Mouse (Mus musculus): ENCODE results near the gene Chrd. TPM values are rescaled to one million over a fixed set of nuclear protein-coding genes. Genes with fewer than 3 reads are reported as not detected.

Gene Chrd
- polyA plus RNA-seq, 1 experiment, result 1.1 TPM

DNA sequence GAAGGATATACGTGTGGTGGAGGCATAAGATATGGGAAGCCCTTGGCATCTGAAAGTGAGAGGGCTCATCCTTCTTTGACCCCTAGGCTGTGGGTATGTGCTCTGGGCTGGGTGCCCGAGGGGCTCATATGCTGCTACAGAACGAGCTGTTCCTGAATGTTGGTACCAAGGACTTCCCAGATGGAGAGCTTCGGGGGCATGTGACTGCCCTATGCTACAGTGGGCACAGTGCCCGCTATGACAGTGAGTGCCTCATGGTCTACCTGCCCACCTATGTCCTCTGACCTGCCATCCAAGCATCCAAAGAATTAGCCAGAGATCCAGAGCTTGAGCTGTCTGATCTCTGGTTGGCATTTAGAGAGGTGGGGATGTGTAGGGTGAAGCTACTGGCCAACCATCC is 3.9 kb downstream of the Chrd start:
- TF ChIP-seq POLR2A (IDR thresholded peaks at IDR 0.05; ENCODE audit: insufficient read depth, low read length) (no peak), CTCF (IDR thresholded peaks at IDR 0.05; ENCODE audit: low read depth, low read length) (no peak)
- Histone ChIP-seq H3K4me1 (ENCODE audit: control insufficient read depth, insufficient read depth, low read length) (peaks cover under 1% of the 10 kb centered on the region), H3K36me3 (ENCODE audit: control insufficient read depth, insufficient read depth, low read length, poor library complexity, severe bottlenecking) (no peaks in the 10 kb centered on the region), H3K27ac (ENCODE audit: insufficient read depth, low read length) (no peak overlapping the region), H3K4me3 (ENCODE audit: low read depth, low read length) (no peak overlapping the region), H3K9me3 (replicated peaks; ENCODE audit: control insufficient read depth, insufficient read depth, low read length, poor library complexity, severe bottlenecking) (no peaks in the 10 kb centered on the region), H3K27me3 (ENCODE audit: control insufficient read depth, insufficient read depth, low read length, poor library complexity, severe bottlenecking) (peaks cover 3% of the 10 kb centered on the region; the same call in 1 of the 2 replicates), H3K9ac (ENCODE audit: low read depth, poor library complexity, severe bottlenecking) (no peak overlapping the region)

DNA sequence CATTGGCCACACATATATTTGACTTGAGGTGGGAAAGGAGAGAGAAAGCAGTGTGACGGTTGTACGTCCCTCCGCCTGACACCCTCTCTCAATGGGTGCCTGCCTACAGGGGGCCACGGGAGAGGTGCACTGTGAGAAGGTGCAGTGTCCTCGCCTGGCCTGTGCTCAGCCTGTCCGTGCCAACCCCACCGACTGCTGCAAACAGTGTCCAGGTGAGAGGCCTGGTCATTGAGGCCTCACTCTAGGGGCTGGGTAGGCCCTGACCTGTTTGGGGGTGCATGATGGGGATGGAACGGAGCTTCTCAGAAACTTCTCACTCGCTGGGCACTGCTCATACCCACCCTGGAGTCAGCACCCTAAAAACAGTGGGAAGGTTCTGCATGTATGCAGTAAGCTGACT is 6.9 kb downstream of the Chrd start:
- no peaks in the 10 kb centered on the region for H3K36me3 ChIP-seq (ENCODE audit: control insufficient read depth, insufficient read depth, low read length, poor library complexity, severe bottlenecking)
- no peaks in the 10 kb centered on the region for H3K4me1 ChIP-seq (ENCODE audit: control insufficient read depth, insufficient read depth, low read length)
- no peak overlapping the region for H3K9ac ChIP-seq (ENCODE audit: low read depth, poor library complexity, severe bottlenecking)
- H3K4me3 ChIP-seq (ENCODE audit: low read depth, low read length), result no peak overlapping the region
- H3K27ac ChIP-seq (ENCODE audit: insufficient read depth, low read length), result no peak overlapping the region
- H3K27me3 ChIP-seq (ENCODE audit: control insufficient read depth, insufficient read depth, low read length, poor library complexity, severe bottlenecking), result no peaks in the 10 kb centered on the region
- H3K9me3 ChIP-seq (replicated peaks; ENCODE audit: control insufficient read depth, insufficient read depth, low read length, poor library complexity, severe bottlenecking), result no peaks in the 10 kb centered on the region
- TF ChIP-seq POLR2A (IDR thresholded peaks at IDR 0.05; ENCODE audit: insufficient read depth, low read length) (no peak), CTCF (IDR thresholded peaks at IDR 0.05; ENCODE audit: low read depth, low read length) (no peak)

DNA sequence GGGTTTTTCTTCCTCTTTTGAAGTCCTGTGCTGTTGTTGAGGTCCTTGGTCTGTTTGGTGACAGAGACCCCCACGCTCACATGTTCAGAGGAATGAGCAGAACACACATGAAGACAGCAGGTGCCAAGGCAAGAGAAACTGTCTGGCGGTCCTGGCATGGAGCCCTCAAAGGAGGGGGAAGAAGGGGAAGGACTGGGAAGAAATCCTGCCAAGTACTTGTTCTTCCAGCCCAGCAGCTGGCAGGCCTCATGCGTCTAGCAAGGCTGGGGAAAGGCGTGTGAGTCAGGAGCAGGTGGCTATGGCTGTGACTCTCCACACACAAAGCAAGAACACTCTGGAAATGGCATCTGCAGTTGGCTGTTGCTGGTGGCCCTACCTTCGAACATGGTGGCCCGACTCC is 13.7 kb downstream of the Chrd start:
- no peak overlapping the region for H3K4me3 ChIP-seq (ENCODE audit: low read depth, low read length)
- no peak for TF ChIP-seq EP300 (IDR thresholded peaks at IDR 0.05; ENCODE audit: insufficient read depth, low read depth, low read length)
- no peak overlapping the region for H3K27ac ChIP-seq (ENCODE audit: insufficient read depth, low read length)
- H3K36me3 ChIP-seq (ENCODE audit: control insufficient read depth, insufficient read depth, low read length, poor library complexity, severe bottlenecking), result no peaks in the 10 kb centered on the region
- H3K9me3 ChIP-seq (replicated peaks; ENCODE audit: control insufficient read depth, insufficient read depth, low read length, poor library complexity, severe bottlenecking), result no peaks in the 10 kb centered on the region
- H3K4me1 ChIP-seq (ENCODE audit: control insufficient read depth, insufficient read depth, low read length), result no peaks in the 10 kb centered on the region
- H3K27me3 ChIP-seq (ENCODE audit: control insufficient read depth, insufficient read depth, low read length, poor library complexity, severe bottlenecking), result no peaks in the 10 kb centered on the region
- no peak overlapping the region for H3K9ac ChIP-seq (ENCODE audit: low read depth, poor library complexity, severe bottlenecking)

DNA sequence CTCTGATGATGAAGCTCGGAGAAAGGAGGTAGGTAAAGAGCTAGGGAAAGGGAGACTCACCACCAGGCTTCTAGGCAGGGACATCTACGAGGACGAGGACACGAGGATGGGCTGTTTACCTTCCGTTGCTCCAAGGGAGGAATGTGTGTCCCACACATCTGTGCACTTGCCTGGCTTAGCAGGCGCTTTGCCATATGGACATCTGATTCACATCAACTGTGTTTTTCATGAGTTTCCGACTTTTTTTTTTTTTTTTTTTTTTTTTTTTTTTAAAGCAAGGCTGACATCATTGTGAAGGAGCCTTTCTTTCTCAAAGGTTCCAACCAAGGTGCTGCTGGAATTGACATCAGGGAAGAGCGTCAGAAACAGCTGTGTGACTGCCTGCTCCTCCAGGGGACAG is 17.6 kb downstream of the Chrd start:
- H3K27ac ChIP-seq (ENCODE audit: insufficient read depth, low read length), result no peak overlapping the region
- H3K27me3 ChIP-seq (ENCODE audit: control insufficient read depth, insufficient read depth, low read length, poor library complexity, severe bottlenecking), result no peaks in the 10 kb centered on the region
- no peak for TF ChIP-seq CTCF (IDR thresholded peaks at IDR 0.05; ENCODE audit: low read depth, low read length)
- TF ChIP-seq POLR2A (IDR thresholded peaks at IDR 0.05; ENCODE audit: insufficient read depth, low read length), result no peak
- no peak for TF ChIP-seq EP300 (IDR thresholded peaks at IDR 0.05; ENCODE audit: insufficient read depth, low read depth, low read length)

DNA sequence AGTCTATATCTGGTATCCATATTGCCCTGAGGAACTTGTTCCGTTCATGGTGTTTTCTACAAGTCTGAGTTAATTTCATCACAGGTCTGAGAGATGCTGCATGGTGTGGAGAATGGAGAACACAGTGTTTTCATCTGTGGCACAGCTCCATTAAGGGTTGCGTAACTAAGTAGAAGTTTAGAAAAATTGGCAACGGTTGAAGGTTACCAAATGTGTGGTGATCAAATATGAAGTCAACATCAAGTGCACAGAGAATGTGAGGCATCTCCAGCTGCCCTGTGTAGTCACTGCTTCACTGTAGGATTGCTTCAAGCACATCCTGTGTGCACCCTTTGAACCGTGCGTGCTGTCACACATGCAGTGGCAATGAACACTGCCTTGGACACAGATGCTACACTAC is 23.1 kb downstream of the Chrd start:
- no peak overlapping the region for H3K9ac ChIP-seq (ENCODE audit: low read depth, poor library complexity, severe bottlenecking)
- TF ChIP-seq EP300 (IDR thresholded peaks at IDR 0.05; ENCODE audit: insufficient read depth, low read depth, low read length), result no peak
- TF ChIP-seq CTCF (IDR thresholded peaks at IDR 0.05; ENCODE audit: low read depth, low read length), result no peak
- H3K27me3 ChIP-seq (ENCODE audit: control insufficient read depth, insufficient read depth, low read length, poor library complexity, severe bottlenecking), result no peaks in the 10 kb centered on the region
- H3K36me3 ChIP-seq (ENCODE audit: control insufficient read depth, insufficient read depth, low read length, poor library complexity, severe bottlenecking), result no peaks in the 10 kb centered on the region
- H3K4me1 ChIP-seq (ENCODE audit: control insufficient read depth, insufficient read depth, low read length), result no peaks in the 10 kb centered on the region
- H3K27ac ChIP-seq (ENCODE audit: insufficient read depth, low read length), result no peak overlapping the region
- H3K9me3 ChIP-seq (replicated peaks; ENCODE audit: control insufficient read depth, insufficient read depth, low read length, poor library complexity, severe bottlenecking), result no peaks in the 10 kb centered on the region
- no peak overlapping the region for H3K4me3 ChIP-seq (ENCODE audit: low read depth, low read length)

More for the DNA sequence above, 17.6 kb downstream of the Chrd start:
- no peak overlapping the region for H3K4me3 ChIP-seq (ENCODE audit: low read depth, low read length)
- H3K4me1 ChIP-seq (ENCODE audit: control insufficient read depth, insufficient read depth, low read length), result no peaks in the 10 kb centered on the region
- no peaks in the 10 kb centered on the region for H3K36me3 ChIP-seq (ENCODE audit: control insufficient read depth, insufficient read depth, low read length, poor library complexity, severe bottlenecking)
- no peak overlapping the region for H3K9ac ChIP-seq (ENCODE audit: low read depth, poor library complexity, severe bottlenecking)
- H3K9me3 ChIP-seq (replicated peaks; ENCODE audit: control insufficient read depth, insufficient read depth, low read length, poor library complexity, severe bottlenecking), result no peaks in the 10 kb centered on the region

DNA sequence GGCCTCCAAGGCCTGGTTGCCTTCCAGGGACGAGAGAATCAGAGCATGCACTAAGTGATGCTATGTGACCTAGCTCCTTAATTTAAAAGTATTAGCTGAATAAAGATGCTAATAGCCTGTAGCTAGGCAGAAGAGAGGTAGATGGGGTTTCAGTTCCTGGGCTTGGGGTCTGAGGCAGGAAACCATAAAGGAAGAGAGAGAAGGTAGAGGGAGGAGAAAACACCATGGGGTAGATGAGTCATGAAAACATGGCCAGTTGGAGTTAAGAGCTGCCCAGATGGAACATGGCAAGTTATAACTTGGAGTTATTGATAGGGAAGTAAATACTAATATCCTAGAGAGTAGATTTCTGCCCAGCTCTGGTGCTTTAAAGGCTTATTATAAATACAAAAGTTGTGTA is 24.5 kb downstream of the Chrd start:
- no peak overlapping the region for H3K27ac ChIP-seq (ENCODE audit: insufficient read depth, low read length)
- H3K27me3 ChIP-seq (ENCODE audit: control insufficient read depth, insufficient read depth, low read length, poor library complexity, severe bottlenecking), result no peaks in the 10 kb centered on the region
- H3K9me3 ChIP-seq (replicated peaks; ENCODE audit: control insufficient read depth, insufficient read depth, low read length, poor library complexity, severe bottlenecking), result no peaks in the 10 kb centered on the region
- H3K9ac ChIP-seq (ENCODE audit: low read depth, poor library complexity, severe bottlenecking), result no peak overlapping the region
- H3K4me3 ChIP-seq (ENCODE audit: low read depth, low read length), result no peak overlapping the region
- no peaks in the 10 kb centered on the region for H3K36me3 ChIP-seq (ENCODE audit: control insufficient read depth, insufficient read depth, low read length, poor library complexity, severe bottlenecking)
- no peak for TF ChIP-seq POLR2A (IDR thresholded peaks at IDR 0.05; ENCODE audit: insufficient read depth, low read length)
- TF ChIP-seq CTCF (IDR thresholded peaks at IDR 0.05; ENCODE audit: low read depth, low read length), result no peak
- TF ChIP-seq EP300 (IDR thresholded peaks at IDR 0.05; ENCODE audit: insufficient read depth, low read depth, low read length), result no peak
- no peaks in the 10 kb centered on the region for H3K4me1 ChIP-seq (ENCODE audit: control insufficient read depth, insufficient read depth, low read length)

Data from ES-Bruce4 (cell line).